Mouse (Mus musculus): ENCODE measurements around the gene AW822073. TPM values are rescaled to one million over a fixed set of nuclear protein-coding genes. Genes with fewer than 3 reads are reported as not detected.
"Not testable (repeated sequence)": the region's sequence is repeated elsewhere in the genome, so short reads cannot be mapped to it uniquely, and the experiment has no call there.

Gene AW822073
- total RNA-seq, 2 experiments from 2014 or later = not detected

DNA sequence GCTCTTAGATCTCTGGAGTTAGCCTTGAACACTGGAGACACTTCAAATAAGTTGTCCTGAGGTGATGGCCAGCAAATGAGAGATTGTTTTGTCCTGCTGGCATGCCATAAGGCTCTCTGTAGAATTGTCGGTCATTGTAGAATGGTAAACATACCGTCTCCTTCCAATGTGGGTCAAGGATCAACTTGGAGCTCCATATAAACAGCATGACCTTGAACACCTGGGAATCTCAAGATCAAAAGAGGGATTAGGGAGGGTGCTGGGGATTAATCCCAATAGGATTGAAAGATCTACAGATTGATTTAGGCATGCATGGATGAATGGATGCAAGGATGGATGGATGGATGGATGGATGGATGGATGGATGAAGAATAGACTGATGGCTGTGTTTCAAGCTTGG lies 3.2 kb downstream of the AW822073 start:
- DNase-seq = not testable (repeated sequence)

DNA sequence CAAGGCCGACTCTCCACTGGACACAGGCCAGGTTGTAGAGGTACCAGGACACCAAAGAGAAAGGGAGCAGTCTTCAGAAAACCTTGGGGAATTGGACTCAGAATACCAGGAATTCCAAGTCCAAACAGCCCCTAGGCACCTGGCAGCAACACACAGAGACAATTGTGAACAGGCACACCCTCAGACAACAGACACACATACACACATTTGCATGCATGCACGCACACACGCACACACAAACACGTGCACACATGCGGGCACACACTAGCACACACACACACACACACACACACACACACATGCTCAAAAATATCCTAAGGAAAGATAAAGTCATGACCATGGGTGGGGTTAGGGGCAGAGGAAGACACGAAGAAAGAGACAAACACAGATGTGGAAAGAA lies 4.0 kb downstream of the AW822073 start:
- no peak for DNase-seq

DNA sequence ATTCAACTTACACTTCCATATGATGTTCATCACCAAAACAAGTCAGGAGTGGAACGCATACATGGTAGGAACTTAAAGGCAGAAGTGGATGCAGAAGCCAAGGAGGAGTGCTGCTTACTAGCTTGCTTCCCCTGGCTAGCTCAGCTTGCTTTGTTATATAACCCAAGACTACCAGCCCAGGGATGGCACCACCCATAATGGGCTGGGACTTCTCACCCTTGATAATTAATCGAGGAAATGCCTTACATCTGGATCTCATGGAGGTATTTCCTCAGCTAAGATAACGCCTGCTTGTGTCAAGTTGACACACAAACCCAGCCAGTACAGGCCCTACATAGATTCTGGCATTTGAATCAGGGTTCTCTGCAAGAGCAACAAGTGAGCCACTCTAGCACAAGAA lies 7.4 kb downstream of the AW822073 start:
- no peak for DNase-seq

DNA sequence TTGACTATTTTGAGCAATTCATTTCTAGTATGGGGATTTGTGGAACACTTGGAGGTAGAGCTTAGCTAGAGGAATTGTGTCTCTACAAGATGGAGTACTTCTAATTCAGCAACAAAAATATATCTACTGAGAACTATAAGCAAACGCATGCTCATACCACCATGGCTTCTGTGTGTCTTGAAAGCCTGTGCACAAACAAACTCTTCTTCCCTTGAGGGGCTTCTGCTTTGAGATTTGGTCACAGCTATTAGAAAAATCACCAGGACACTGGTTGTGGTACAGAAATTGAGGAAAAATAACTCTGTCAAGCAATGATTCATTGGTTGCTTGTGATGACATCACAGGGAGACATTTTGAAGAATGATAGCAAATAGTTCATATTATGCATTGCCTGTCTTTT lies 9.4 kb downstream of the AW822073 start:
- no peak for DNase-seq

DNA sequence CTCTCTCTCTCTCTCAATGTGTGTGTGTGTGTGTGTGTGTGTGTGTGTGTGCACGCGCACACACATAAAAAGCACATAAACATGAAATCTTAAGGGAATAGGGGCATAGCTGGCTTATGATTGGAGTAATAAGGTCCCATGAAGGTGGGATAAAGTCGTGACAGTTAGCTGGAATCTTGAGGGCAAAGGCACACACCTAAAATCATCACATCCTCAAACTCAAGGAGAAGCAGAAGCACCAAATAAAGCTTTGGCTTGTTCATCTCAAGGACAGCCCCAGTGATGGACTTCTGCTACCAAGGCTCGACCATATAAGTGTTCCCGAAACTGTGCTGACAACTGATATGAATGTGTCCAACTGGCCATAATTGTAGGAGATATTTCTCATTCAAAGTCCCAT lies 9.8 kb downstream of the AW822073 start:
- no peak for DNase-seq

DNA sequence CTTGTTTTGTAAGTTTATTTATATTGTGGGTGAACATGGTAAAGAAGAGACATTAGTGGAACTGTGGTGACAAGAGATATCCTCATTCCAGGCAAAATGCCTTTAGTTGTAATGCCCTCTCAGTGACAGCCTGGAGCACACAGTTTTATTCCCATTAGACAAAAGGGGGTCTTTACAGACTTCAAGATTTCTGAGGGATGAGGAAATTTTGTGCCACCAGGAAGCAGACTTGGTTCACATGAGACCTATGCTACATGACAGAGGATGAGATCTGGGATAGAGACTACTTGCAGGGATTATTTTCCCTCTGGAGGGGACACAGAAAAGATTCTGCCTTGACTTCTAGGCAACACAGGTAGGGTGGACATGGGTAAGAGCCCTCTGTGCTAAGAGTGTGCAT lies 10.2 kb downstream of the AW822073 start:
- DNase-seq = no peak

DNA sequence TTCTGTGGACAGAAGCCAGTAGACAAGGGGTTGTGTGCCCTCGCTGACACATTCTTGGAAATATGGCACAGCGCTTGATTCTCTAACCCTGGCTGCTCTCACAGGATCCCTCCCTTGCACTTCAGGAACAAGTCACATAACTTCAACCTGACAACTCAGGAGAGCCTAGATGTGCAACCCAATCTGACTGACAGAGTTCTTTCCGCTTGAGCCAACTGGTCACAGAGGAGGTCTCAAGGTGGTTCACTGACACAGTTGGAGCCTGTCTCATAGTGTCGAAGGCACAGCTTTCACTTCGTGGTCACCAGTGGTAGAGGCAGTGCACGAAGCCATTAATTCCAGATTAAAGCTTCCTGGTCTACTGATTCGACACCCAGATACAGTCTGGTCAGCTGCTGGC lies 12.5 kb downstream of the AW822073 start:
- no peak for DNase-seq

DNA sequence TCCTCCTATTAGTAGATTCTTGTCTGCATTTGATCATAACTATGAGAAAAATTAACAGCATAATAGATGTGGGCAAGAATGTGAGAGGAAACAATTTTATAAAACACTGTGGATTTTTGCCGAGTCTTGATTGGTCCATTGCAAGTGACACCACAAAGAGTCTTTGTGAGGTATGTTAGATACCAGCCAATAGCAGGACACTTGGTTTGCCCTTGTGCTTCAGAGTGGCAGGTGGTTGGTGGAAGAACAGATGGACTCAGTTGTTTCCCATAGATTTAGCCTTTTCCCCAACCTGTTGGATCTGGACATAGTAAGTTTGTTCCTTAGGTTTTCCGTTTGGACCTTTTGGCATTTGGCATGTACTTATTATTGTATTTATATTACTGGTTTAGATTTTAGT lies 13.5 kb downstream of the AW822073 start:
- no peak for DNase-seq

DNA sequence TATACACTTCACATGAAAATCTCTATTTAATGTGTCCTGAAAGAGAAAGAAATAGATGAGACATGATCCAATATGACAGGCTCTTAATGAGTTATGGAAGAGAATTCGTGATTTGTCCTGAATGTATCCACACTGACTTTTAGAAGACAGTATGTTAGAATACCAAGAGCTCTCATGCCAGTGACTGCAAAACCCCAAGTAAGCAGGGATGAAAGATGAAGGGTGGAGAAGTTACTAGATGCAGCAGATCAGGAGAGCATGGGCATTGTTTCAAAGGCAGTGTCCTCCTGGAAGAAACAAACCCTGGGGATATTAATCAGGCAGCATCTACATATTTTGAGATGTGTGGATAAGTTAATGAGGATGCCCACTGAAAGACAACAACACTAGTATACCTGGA lies 14.2 kb downstream of the AW822073 start:
- DNase-seq = no peak

DNA sequence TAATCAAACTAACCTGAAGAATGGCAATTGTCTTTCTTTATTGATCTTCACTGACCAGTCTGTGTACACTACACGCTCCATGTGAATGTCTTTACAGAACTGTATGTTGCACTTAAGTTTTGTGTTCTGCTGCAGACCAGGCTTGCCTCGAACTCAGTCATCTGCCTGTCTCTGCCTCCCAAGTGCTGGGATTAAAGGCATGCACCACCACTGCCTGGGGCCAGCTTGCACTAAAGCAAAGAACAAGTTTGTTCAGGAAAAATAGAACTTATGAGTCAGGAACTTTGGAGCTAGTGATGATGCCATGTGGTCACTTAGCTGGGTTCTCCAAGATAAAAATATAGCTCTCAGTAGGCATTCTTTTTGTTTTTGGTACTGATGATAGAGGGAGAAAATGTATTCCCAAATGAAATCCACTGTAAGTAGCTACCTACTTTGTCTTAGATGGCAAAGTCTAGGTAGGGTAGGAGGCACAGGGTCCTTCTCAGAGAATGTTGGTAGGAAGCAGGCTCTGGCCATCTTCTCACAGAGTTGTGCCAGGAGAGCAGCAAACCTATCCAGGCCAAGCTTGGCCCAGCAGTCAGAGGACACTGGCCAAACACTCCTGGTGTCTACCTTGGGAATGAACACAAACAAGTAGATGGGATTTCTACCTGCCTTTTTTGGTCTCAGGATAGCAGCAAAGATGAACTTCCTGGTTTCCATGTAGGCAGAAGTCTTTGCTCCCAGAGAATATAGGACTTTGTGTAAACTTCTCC lies 14.8 kb downstream of the AW822073 start:
- no peak for DNase-seq

DNA sequence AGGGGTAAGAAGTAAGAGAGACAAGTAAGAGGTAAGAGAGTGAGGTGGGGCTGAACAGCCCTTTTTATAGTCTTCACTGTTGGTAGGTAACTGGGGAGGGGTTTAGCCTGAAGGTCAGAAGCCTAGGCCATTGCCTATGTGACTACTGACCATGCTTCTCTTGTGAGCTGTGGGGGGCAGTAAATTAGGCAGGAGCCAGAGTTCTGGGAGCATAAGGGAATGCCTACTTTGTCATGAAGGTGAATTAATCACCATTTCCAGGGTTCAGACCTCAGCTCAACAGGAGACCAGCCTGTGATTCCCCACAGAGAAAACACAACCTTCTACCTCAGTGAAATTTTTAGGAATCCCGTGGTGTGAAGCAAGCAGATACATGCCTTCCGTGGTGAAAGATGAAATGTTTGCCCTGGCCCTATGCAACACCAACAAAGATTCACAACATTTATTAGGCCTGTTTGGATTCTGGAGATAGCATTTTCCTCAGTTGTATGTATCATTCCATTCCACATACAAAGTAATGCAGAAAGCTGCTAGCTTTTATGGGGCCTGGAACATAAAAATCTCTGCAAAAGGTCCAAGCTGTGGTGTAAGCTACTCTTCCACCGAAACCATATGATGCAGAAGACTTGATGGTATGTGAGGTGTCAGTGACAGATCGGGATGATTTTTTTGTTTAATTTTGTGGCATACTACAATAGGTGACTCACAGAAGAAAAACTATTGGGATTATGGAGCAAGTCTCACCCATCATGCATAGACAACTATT lies 17.9 kb downstream of the AW822073 start:
- no peak for DNase-seq

DNA sequence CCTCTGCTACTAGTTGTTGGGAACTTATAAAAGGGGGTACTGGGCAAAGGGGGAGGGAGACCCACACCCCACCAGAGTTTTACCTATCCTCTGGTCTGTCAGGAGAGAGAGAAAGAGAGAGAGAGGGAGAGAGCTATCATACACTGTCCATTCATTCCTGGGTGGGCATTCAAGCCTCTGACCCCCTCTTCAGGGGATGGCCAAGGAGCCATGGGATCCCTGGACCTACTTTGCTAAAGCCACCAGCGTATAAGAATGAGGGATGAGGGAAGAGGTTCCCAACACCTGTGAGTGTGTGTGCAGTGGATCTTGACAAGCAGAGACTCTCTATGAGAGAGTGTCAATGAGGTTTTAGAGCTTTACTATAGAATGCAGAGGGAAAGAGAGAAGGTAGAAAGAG lies 18.7 kb downstream of the AW822073 start:
- DNase-seq = no peak

Other genes with a start within 250 kb of the AW822073 start
- not detected for gene Duxf3, start 7.7 kb upstream of the AW822073 start, total RNA-seq (2021)
- not detected for gene Gm4981, start 11.8 kb upstream of the AW822073 start, total RNA-seq (2021)
- 10 to 100 TPM; 33.3 to 45.1 TPM for gene Gcc2, start 30.6 kb upstream of the AW822073 start, total RNA-seq (2021)
- 10 to 100 TPM; 58.1 to 69.6 TPM for gene Lims1, start 98.5 kb upstream of the AW822073 start, total RNA-seq (2021)
- gene Ranbp2, start 222.0 kb upstream of the AW822073 start, total RNA-seq (2021) = 10 to 100 TPM; 61.2 to 63.2 TPM

Data from adrenal gland, postnatal 10 days (tissue).